Mouse (Mus musculus): ENCODE measurements around the gene Lpin3.

The Lpin3 gene

DNA sequence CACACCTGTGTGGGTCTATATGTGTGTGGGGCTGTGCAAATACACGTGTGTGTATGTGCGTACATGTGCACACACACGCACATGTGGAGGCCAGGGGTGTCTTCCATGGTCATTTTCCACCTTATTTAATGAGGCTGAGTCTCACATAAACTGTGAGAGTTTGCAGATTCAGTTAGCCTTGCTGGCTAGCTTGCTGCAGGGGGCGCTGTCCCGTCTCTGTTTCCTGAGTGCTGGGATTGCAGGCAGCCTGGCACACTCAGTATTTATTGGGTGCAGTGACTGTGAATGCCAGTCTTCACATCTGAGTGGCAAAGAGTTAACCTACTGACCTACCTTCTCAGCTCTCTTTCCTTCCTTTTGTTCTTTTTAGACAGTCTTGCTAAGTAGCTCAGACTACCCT lies 53.4 kb downstream of the Lpin3 start:
- DNase-seq (ENCODE audit: low spot score in 2 of 2) = no peak

DNA sequence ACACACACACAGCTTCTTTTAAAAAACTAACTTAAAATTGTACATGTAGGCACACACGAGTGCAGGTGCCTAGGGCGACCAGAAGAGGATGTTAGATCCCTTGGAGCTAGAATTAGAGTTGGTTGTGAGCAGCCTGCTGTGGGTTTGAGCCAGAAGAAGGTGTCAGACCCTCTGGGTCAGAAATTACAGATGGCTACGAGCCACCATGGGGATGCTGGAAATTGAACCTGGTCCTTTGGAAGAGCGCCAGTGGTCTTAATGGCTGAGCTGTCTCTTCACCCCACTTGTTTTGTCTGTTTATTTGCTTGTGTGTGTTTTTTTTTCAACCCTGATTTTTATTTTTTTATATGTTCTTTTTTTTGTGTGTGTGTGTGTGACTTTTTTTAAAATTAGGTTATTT lies 54.0 kb downstream of the Lpin3 start:
- DNase-seq (ENCODE audit: low spot score in 2 of 2) = no peak

GRCm38 (mm10) chr2:160940930-160941709 lies 60.6 kb downstream of the Lpin3 start:
- no peak for DNase-seq (ENCODE audit: low spot score in 2 of 2)

- no peak for DNase-seq (ENCODE audit: low spot score in 2 of 2)
These were observed 62.0 kb downstream of the Lpin3 start for GRCm38 (mm10) chr2:160942443-160942842.

DNA sequence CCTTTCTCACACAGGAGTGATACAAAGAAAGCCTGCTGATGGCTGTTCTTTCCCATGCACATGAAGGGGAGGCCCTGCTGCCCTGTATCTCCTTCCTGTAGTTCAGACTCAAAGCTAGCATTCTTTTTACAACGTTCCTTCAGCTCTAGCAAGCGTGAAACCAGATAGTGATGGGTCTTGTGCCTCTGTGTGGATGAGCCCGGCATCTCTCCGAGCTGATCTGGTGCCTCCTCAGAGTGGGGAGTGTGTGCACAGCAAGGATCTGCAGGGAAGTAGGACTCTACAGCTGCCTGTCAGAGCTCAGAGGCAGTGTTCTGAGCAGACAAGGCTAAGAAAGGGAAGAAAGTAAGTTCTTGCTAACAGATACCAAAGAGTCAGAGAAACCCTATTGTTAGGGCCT lies 71.1 kb downstream of the Lpin3 start:
- DNase-seq (ENCODE audit: low spot score in 2 of 2) = no peak

DNA sequence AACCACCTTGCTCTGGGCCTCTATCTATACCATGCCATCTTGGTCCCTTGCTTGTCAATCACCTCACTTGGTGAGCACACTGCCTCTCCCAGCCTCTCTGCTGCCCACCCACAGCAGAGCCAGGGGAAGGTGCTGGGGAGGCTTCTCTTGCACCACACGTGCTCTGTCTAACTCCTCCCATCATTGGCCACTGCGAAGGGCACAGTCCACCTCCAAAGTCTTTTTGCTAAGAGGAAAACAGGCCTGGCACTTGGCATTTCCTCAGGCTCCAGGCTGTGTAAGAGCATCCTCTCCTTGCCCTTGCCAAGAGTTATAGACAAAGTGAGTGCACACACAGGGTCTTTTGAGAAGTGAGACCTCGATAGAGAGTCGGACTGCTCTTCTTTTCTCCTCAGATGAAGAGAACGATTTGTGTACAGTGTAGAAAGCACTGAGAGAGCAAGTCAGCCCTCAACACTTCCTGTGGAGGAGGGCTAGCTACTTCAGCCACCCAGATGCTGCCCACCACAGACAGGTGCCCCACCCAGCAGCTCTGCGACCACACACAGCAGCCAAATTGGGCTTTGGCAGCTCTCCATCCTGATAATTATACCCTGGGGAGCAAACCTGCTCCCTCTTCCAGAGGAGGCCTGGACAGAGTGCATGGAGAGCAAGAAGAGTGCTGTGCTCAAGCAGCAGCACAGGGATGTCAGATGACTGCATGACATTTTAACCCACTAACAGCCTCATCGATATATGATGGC lies 72.8 kb downstream of the Lpin3 start:
- DNase-seq (ENCODE audit: low spot score in 2 of 2) = no peak

GRCm38 (mm10) chr2:160954541-160954940 lies 74.1 kb downstream of the Lpin3 start:
- no peak for DNase-seq (ENCODE audit: low spot score in 2 of 2)

GRCm38 (mm10) chr2:160955331-160955730 lies 74.9 kb downstream of the Lpin3 start:
- no peak for DNase-seq (ENCODE audit: low spot score in 2 of 2)

All from urinary bladder, adult 18-20 months (tissue).